Mouse (Mus musculus) splenic B cell, adult 2 months (primary cell): ENCODE data around the gene Cyb5d1.

Experiments
- DNase-seq: peaks from one replicate; pipeline ENCODE4 v3.0.0-alpha.2; 2011; ENCODE audit warnings: low read depth, low spot score
- H3K27me3 ChIP-seq: 2 replicates; pipeline ENCODE4 v1.6.1; 2012; ENCODE audit warnings: mild to moderate bottlenecking, low read length, moderate library complexity, mixed read lengths; ENCODE audit not compliant: control insufficient read depth, poor library complexity, insufficient read depth, severe bottlenecking
- H3K36me3 ChIP-seq: 2 replicates; pipeline ENCODE4 v1.6.1; 2012; ENCODE audit warnings: mild to moderate bottlenecking, low read length, moderate library complexity, mixed read lengths; ENCODE audit not compliant: control insufficient read depth, poor library complexity, insufficient read depth, severe bottlenecking

The Cyb5d1 gene

GRCm38 (mm10) chr11:69369215-69369989 is 26.0 kb downstream of the Cyb5d1 start, which contains the start of gene Chd3:
Gene Chd3, minus strand, starts transcription at chr11:69369406.
- no peaks in the 10 kb centered on the region for H3K27me3 ChIP-seq
- peak; percentile 29 for DNase-seq
- H3K36me3 ChIP-seq, result 0 out of 2 replicates have a peak, but pooled peaks cover 2% of the 10 kb centered on the region

- H3K27me3 ChIP-seq, result no peaks in the 10 kb centered on the region
- H3K36me3 ChIP-seq, result peaks cover 3% of the 10 kb centered on the region; the same call in 1 of the 2 replicates
- peak; percentile 55 for DNase-seq
Measured at GRCm38 (mm10) chr11:69368356-69369214, 26.8 kb downstream of the Cyb5d1 start.

- no peaks in the 10 kb centered on the region for H3K27me3 ChIP-seq
- DNase-seq, result peak; percentile 77
- peaks cover 2% of the 10 kb centered on the region; the same call in 1 of the 2 replicates for H3K36me3 ChIP-seq
Measured at GRCm38 (mm10) chr11:69367616-69368355, 27.6 kb downstream of the Cyb5d1 start.

GRCm38 (mm10) chr11:69366855-69367615 is 28.4 kb downstream of the Cyb5d1 start:
- peak; percentile 41 for DNase-seq
- H3K27me3 ChIP-seq, result no peaks in the 10 kb centered on the region
- H3K36me3 ChIP-seq, result peaks cover 5% of the 10 kb centered on the region; the same call in 1 of the 2 replicates

- peaks cover 9% of the 10 kb centered on the region for H3K36me3 ChIP-seq
- DNase-seq, result peak; percentile 92
Measured at GRCm38 (mm10) chr11:69366157-69366854, 29.1 kb downstream of the Cyb5d1 start.

GRCm38 (mm10) chr11:69365722-69366121 is 29.7 kb downstream of the Cyb5d1 start:
- no peak for DNase-seq
- peaks cover 9% of the 10 kb centered on the region for H3K36me3 ChIP-seq
- no peaks in the 10 kb centered on the region for H3K27me3 ChIP-seq

More at GRCm38 (mm10) chr11:69366157-69366854, 29.1 kb downstream of the Cyb5d1 start:
- H3K27me3 ChIP-seq, result no peaks in the 10 kb centered on the region

- Histone ChIP-seq H3K27me3 (no peaks in the 10 kb centered on the region), H3K36me3 (peaks cover 10% of the 10 kb centered on the region)
- no peak for DNase-seq
Measured at GRCm38 (mm10) chr11:69364910-69365309, 30.5 kb downstream of the Cyb5d1 start.

- Histone ChIP-seq H3K36me3 (peaks cover 10% of the 10 kb centered on the region), H3K27me3 (no peaks in the 10 kb centered on the region)
- DNase-seq, result no peak
Measured at GRCm38 (mm10) chr11:69364376-69364775, 31.1 kb downstream of the Cyb5d1 start.

- no peak for DNase-seq
- H3K27me3 ChIP-seq, result no peaks in the 10 kb centered on the region
- peaks cover 12% of the 10 kb centered on the region for H3K36me3 ChIP-seq
Measured at GRCm38 (mm10) chr11:69362479-69362878, 33.0 kb downstream of the Cyb5d1 start.

- no peak for DNase-seq
- H3K27me3 ChIP-seq, result no peaks in the 10 kb centered on the region
- peaks cover 12% of the 10 kb centered on the region for H3K36me3 ChIP-seq
Measured at GRCm38 (mm10) chr11:69362021-69362420, 33.4 kb downstream of the Cyb5d1 start.

GRCm38 (mm10) chr11:69357690-69358089 is 37.7 kb downstream of the Cyb5d1 start:
- no peaks in the 10 kb centered on the region for H3K27me3 ChIP-seq
- peaks cover 13% of the 10 kb centered on the region for H3K36me3 ChIP-seq
- no peak for DNase-seq

- H3K27me3 ChIP-seq, result no peaks in the 10 kb centered on the region
- H3K36me3 ChIP-seq, result peaks cover 7% of the 10 kb centered on the region
- DNase-seq, result no peak
Measured at GRCm38 (mm10) chr11:69356544-69356943, 38.9 kb downstream of the Cyb5d1 start.

GRCm38 (mm10) chr11:69346441-69346840 is 49.0 kb downstream of the Cyb5d1 start:
- no peaks in the 10 kb centered on the region for H3K27me3 ChIP-seq
- peaks cover 4% of the 10 kb centered on the region for H3K36me3 ChIP-seq
- DNase-seq, result no peak
